Mouse (Mus musculus) left cerebral cortex, postnatal 36 days (tissue): ENCODE results near the gene Tcte1. TPM values are rescaled to one million over a fixed set of nuclear protein-coding genes. Genes with fewer than 3 reads are reported as not detected.

ENCODE experiments used
- DNase-seq, 2 experiments: peaks; one replicate each; pipeline ENCODE4 v3.0.0; 2021 to 2022; ENCODE audit warnings: low spot score in 2 of 2, mixed read lengths in 1 of 2
- intact Hi-C: fragments of 180-260 bp; cut with DNase I; formaldehyde crosslinking; loops from one replicate; pipeline ENCODE4 v1.15.1; 2025
- total RNA-seq, 2 experiments: library from RNA; stranded (reverse); gene quantifications; 2 replicates each; pipeline ENCODE4 v1.2.3; 2021

The Tcte1 gene
- total RNA-seq, 2 experiments from 2014 or later = 1.3 to 1.9 TPM

DNA sequence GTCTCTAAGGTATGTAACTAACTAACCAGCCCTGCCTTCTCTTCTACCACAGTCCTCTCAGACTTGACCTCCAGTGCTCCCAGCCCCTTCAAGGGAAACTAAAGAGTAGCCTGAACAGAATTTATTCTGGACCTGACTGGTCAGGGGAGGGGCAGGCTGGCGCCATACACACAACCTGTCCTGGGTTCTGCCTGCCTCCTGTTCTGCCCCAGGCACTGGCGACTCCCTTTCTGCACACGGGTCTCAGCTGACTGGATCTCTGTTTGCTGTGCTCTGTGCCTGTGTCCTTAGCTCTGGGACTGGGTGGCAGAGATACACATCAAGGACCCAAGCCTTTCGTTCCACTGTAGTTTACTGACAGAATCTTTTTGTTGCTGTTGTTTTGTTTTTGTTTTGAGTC is 56.3 kb downstream of the Tcte1 start:
- intact Hi-C loops = no loop called here

DNA sequence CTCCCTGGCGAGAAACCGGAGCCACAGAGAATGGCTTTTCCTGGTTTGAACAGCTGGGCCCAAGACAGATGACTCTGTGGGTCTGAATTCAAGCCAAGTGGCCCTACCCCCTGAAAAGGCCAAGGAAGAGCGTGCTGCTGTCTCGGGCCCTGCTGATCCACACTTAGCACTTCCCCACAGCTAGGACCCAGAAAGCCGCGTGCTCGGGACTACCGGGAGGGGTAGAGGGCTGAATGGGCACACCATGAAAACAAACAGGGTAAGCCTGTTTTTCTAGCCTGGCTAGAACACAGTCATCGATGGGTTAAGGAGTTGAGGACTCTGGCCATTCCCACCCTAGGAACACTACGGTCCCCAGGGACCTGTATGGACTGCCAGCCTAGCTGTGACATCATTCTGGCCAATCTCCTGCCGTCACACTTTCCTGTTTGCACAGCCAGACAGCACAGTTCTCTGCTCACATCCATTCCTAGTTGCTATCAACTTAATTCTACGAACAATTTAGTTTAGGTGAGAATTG is 57.8 kb downstream of the Tcte1 start:
- intact Hi-C loops = no loop called here
- no peak for DNase-seq

More for the DNA sequence above, 56.3 kb downstream of the Tcte1 start:
- no peak for DNase-seq

DNA sequence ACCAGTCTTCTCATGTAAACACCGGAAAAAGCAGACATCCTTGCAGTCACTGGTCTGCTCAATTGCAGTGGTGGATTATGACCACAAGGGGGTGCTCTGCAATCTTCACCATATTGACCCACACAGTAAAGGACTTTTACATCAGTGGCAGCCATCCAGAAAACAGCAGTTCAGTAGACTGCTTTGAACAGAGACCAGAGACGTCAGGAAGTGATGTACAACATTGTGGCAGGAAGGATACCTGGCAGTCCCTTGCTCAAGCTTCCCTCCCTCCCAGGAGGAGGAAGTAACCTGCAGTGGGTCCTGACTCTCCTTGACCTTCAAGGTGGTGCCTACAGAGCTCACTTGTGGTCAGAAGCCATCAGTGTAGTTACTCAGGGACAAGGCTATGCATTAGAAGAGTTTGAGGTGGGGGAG is 58.3 kb downstream of the Tcte1 start:
- intact Hi-C loops = no loop called here
- peak; percentile 48 to 67 for DNase-seq

DNA sequence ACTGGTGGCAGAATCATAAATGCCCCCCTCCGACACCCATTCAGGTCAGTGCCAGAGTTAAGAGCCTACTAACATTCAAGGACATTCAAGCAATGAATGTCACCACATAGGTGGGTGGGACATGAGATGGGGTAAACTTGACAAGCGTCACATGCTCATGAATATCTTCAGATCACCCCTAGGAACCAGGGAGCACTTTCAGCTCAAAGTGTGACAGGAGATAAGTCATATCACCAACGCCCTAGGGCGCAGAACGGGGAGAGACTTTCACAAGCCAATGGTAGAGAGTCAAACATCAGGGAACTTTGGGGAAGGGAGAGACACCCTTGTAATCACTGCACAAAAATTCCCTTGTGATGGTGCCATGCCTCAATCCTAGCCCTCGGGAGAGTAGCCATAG is 59.0 kb downstream of the Tcte1 start:
- intact Hi-C loops = no loop called here
- no peak for DNase-seq

DNA sequence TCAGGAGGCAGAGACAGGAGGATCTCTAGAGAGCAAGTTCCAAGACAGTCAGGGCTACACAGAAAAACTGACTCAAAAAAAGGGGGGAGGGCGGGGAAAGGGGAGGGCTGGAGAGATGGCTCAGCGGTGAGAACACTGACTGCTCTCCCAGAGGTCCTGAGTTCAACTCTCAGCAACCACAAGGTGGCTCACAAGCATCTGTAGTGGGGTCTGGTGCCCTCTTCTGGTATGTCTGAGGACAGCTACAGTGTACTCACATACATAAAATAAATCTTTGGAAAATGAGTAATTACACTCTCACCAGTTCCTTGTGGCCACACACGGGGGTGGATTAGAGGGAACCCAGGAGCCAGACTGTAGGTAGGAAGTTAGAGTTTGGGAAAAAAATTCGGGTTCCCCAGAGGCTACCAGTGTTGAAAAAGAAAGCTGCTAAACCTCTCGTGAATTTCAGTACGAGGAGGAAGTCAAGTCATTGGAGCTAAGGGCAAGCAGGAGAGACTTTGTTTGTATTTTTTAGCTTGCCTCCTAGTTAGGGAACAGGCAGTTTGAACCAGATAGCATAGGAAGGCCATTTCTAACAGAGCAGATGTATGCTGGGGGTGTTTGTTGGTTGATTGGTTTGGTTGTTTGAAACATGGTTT is 59.6 kb downstream of the Tcte1 start:
- intact Hi-C loops = no loop called here
- DNase-seq = no peak

DNA sequence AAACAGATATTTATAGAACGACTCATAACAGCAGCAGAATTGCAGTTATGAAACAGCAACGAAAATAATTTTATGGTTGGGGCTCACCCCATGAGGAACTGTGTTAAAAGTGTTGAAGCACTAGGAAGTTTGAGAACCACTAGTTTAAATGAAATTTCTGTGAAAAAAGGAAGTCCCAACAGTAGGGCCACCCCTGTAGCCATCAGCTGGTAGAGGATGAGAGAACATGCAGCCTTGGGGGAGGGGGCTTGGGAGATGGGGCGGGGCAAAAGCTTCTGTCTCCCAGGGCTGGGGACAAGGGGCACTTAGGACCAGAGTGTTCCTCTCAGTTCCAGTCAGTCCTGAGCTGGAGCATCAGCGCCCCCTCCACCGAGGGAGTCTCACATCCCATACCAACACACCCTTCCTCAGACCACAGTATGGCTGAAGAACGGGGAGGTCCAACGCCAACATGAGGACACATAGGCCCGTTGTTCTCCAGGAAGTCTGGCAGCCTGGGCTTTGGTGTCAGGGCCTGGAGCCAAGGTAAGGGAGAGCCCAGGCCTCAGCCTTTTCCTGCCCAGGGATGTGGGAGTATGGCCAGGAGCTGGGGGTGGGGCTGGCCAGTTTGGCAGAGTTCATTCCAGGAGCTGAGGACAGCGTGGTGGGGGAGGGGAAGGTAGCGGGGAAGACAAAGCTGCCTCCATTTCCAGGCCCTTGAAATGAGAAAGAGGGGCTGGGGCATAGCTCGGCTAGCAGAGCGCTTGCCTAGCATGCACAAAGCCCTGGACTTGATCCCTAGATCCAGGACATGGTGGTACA is 61.1 kb downstream of the Tcte1 start:
- peak; percentile 40 to 59 for DNase-seq
- intact Hi-C loops = loop anchor here (2.0 kb wide), 2 partner anchors 45 to 59 kb away; no protein-coding TSS in a partner anchor

DNA sequence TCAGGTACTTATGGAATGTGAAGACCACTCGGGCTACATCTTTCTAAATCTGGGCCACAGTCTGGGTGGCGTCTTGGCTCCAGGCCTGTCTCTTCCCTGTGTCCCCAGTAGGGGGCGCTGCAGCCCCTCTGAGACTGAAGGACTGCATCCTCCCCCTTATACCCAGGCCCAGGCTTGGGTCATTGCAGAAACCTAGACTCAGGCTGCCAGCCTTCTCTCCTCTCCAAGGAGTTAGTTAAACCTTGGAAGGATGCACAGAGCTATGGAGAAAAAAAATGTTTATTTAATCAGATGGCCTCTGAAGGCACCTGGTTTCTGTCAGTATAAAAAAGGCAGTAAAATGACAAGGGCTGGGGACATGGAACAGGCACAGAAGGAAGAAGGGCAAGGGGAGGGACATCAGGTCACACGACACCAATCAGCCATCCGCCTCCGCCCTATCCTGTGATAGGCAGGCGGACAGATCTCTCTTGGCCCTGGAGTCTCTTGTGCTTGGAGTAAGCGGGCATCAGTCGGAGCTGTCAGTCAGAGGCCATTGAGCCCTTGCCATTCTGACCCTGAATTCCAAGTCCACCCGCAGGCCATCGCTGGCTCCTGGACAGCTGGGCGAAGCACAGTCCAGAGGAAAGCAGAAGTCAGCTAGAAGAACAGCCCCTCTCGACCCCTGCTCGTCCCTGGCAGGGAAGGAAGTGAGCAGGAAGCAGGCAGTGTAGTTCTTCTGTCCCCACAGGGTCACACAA is 61.9 kb downstream of the Tcte1 start:
- DNase-seq = peak; percentile 67 to 73
- intact Hi-C loops = loop anchor here (2.0 to 5.0 kb wide), 3 partner anchors 44 to 132 kb away; no protein-coding TSS in a partner anchor

DNA sequence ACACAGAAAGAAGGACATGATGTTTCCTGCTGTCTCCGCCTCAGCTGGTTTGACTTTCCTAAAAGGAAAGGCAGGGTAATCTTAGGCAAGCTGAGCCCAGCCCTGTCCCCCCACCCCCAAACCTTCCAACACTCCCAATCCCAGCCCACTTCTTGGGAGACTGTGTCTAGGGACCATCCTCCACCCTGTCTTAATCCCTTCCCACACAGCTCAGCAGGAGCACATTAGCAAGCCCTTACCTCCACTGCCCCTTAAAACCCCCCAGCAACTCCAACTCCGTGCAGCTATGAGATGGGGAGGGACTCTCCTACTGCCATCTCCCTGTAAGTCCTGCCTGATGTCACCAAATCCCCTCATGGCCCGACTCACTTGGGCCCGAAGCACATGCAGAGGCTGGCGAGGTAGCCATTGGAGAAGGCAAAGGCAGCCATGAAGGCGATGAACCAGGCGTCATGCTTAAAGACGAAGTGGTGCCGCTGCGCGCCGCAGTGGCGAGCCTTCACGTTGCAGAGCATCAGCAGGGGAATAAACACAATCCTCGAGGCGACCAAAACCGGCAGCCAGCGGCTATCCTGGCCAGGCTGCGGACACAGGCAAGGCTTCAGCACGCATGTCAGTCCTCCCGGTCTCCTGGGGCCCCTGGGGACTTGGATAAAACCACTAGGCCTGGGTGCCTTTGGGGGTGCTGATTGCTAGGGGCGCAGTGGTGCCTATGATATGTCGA is 62.7 kb downstream of the Tcte1 start:
- intact Hi-C loops = loop anchor here (2.0 to 5.0 kb wide), 3 partner anchors 43 to 131 kb away; no protein-coding TSS in a partner anchor
- DNase-seq = no peak

DNA sequence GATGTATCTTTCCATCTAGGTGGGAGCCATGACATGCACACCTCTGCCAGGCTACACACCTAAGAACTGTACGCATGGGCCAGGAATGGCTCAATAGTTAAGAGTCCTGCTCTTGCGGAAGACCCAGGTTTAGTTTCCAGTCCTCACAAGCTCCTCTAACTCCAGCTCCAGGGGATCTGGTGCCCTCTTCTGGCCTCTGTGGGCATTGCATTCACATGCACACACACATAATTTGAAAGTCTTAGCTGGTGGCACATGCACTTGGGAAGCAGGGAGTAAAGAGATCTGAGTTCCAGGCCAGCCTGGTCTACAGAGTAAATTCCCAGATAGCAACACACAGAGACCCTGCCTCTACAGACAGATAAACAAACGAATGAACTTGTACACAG is 63.2 kb downstream of the Tcte1 start:
- intact Hi-C loops = loop anchor here (5.0 kb wide), 1 partner anchor 131 kb away; no protein-coding TSS in a partner anchor
- no peak for DNase-seq

DNA sequence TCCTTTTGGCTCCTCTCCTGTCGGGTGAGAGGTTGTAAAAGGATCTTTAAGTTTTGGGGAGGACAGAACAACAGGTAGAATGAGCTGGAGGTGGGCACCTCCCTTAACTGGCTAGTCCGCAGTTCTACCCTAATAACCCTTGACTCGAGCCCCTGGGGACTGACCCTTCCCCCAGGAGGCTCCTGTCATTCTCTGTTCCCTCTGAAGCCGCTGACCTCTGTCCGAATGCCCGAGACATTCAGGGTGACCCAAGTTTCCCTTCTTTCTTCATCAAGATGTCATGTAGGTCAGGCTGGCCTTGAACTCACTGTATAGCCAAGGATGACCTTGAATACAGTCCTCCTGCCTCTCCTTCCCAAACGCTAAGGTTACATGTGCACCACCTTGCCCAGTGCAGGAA is 65.1 kb downstream of the Tcte1 start:
- intact Hi-C loops = loop anchor here (5.0 kb wide), 1 partner anchor 129 kb away; no protein-coding TSS in a partner anchor

DNA sequence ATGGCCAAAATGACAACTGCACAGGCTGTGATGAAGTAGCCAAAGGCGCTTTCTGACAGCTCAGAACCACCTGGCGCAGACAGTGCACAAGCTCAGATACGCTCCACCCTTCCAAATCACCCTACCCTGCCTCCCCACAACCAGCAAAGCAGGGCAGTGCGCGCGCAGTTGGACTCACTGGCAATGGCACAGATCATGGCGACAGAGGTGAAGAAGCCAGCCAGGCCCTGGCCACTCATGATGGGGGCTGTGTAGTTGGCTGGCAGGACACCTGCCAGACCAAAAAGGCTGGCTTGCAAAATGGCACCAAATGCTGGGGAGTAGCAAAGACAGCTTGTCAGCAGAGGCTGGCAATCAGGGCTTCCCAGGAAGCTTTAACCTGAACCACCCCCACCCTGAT is 66.0 kb downstream of the Tcte1 start:
- intact Hi-C loops = loop anchor here (5.0 kb wide), 1 partner anchor 128 kb away; no protein-coding TSS in a partner anchor
- DNase-seq = no peak

More for the DNA sequence above, 65.1 kb downstream of the Tcte1 start:
- DNase-seq = no peak

DNA sequence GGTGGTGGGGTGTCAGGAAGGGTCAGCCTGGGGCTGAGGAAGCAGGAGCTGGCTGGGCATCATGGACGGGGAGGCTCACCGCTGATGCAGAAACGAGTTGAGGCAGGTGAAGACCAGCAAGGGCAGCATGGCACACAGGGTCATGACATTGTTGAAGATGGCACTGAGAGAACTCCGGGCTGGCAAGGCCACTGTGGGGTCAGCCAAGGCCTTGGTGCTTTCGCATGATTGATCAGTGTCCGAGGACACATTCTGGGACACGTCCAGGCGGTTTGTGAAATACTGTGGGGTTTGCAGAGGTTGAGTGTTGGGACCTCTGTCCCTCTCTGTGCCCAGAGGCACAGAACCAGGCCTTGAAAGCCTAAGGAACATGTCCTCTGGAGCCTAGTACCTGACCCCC is 66.6 kb downstream of the Tcte1 start:
- intact Hi-C loops = loop anchor here (5.0 kb wide), 1 partner anchor 127 kb away; no protein-coding TSS in a partner anchor
- DNase-seq = no peak

DNA sequence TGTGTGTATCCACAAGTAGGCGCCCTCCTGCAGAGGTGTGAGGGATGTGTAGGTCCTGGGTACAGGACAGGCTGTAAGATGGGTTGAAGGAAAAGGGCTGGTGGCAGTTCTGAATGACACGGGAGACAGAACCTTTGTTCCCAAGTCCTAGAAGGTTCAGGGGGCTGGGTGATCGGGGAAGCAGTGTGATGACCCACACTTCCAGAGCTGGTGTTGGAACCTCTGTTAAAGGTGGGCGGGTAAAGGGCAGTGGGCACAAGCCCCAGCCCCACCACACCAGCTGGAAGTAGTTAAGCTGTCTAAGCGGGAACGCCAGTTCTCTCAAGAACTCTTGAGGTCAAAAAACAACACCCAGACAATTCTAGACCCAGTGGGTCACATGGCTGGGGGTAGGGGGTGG is 67.2 kb downstream of the Tcte1 start:
- intact Hi-C loops = no loop called here
- no peak for DNase-seq

DNA sequence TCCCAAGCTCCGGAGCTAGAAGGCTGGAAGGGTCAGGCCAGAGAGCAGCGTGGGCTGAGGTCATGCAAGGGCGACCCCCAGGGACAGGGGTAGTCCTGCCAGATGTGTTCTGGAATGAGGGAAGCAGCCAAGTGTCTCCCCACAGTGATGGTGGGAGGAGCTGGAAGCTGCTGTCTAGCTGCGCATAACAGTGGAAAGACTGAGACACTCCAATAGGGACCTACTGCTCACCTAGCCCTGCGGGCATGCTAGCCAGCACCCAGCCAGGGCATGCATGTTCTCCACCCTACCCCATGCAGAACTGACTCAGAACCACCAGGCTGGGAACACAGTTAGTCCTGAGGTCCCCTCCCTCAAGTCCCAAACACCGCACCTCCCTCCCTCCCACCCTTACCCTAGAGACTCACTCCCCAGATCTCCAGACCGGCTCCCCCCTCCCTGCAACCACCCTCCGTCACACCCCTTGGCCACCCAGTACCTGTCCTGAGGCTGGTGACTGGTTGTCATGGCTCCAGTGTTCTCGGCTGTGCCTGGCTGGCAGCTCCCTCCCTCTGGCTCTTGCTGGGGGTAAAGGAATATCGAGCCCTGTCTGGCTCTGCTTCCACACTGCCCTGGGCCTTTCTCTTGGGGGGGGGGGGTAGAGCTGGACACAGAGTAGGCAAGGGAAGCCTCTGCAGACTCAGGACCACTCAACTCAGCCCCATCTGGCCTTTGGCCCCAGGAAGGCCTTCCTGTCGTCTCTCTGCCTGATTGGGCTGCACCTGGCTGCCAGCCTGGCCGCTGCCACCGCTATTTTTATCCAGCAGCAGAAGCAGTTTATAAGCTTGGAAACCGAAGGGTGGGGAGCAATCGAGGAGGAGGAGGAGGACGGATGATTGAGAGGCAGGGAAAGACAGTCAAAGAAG is 68.7 kb downstream of the Tcte1 start:
- intact Hi-C loops = no loop called here
- DNase-seq = no peak
